Mouse (Mus musculus) hindbrain, embryonic 14.5 days (tissue): ENCODE measurements around the gene Kcp. TPM values are rescaled to one million over a fixed set of nuclear protein-coding genes. Genes with fewer than 3 reads are reported as not detected.
A peak's percentile ranks its signal among the peaks of the same experiment; 100 is the strongest.

Source experiments
- ATAC-seq: fragments of 200-750 bp; cut with Nextera tagmentation; 2 replicates; pipeline ENCODE4 v1.8.0; 2017; ENCODE audit warnings: moderate number of reproducible peaks, mild to moderate bottlenecking, moderate TSS enrichment, moderate library complexity; ENCODE audit not compliant: low FRiP score
- DNase-seq: peaks from one replicate; pipeline ENCODE4 v3.0.0-alpha.2; 2015; ENCODE audit warnings: low spot score
- H3K27ac ChIP-seq: fragments of 300-500 bp; sonication (generic); 2 replicates; pipeline ENCODE4 v1.5.1; 2014; ENCODE audit warnings: mild to moderate bottlenecking, moderate library complexity
- H3K27me3 ChIP-seq: fragments of 300-500 bp; sonication (generic); 2 replicates; pipeline ENCODE4 v1.6.1; 2014; ENCODE audit warnings: mild to moderate bottlenecking, low read length, mixed read lengths; ENCODE audit not compliant: control insufficient read depth, insufficient read depth
- H3K36me3 ChIP-seq: fragments of 300-500 bp; sonication (generic); replicated peaks from 2 replicates; pipeline ENCODE4 v1.6.1; 2014; ENCODE audit not compliant: control insufficient read depth, insufficient read depth
- H3K4me1 ChIP-seq: fragments of 300-500 bp; sonication (generic); replicated peaks from 2 replicates; pipeline ENCODE4 v1.6.1; 2014; ENCODE audit warnings: antibody characterized with exemption, low read length, mixed read lengths; ENCODE audit not compliant: control insufficient read depth, insufficient read depth
- H3K4me2 ChIP-seq: fragments of 300-500 bp; sonication (generic); replicated peaks from 2 replicates; pipeline ENCODE4 v1.6.1; 2014; ENCODE audit warnings: mild to moderate bottlenecking, moderate library complexity
- H3K4me3 ChIP-seq: fragments of 300-500 bp; sonication (generic); replicated peaks from 2 replicates; pipeline ENCODE4 v1.5.1; 2014; ENCODE audit warnings: mild to moderate bottlenecking, low read length
- H3K9ac ChIP-seq: fragments of 300-500 bp; sonication (generic); 2 replicates; pipeline ENCODE4 v1.6.1; 2014
- H3K9me3 ChIP-seq: fragments of 300-500 bp; sonication (generic); 2 replicates; pipeline ENCODE4 v1.6.1; 2016; ENCODE audit warnings: low read length; ENCODE audit not compliant: control insufficient read depth
- WGBS: fragments of 180-500 bp; shearing (Covaris S2); extraction: QIAGEN DNeasy Blood & Tissue Kit; methylation state at CpG from one replicate; pipeline ENCODE4 v1.1.7; 2014; 5-methylcytosine and 5-hydroxymethylcytosine counted together
- polyA plus RNA-seq: library from polyadenylated mRNA; unstranded; fragments of >200 nt; fragmentation: Nextera tagmentation; extraction: Ambion mirVana; gene quantifications from 2 replicates; pipeline ENCODE4 v1.2.1, GENCODE M21; 2014

Gene Kcp
- polyA plus RNA-seq, 1 experiment from 2014 or later, result 19.9 TPM

DNA sequence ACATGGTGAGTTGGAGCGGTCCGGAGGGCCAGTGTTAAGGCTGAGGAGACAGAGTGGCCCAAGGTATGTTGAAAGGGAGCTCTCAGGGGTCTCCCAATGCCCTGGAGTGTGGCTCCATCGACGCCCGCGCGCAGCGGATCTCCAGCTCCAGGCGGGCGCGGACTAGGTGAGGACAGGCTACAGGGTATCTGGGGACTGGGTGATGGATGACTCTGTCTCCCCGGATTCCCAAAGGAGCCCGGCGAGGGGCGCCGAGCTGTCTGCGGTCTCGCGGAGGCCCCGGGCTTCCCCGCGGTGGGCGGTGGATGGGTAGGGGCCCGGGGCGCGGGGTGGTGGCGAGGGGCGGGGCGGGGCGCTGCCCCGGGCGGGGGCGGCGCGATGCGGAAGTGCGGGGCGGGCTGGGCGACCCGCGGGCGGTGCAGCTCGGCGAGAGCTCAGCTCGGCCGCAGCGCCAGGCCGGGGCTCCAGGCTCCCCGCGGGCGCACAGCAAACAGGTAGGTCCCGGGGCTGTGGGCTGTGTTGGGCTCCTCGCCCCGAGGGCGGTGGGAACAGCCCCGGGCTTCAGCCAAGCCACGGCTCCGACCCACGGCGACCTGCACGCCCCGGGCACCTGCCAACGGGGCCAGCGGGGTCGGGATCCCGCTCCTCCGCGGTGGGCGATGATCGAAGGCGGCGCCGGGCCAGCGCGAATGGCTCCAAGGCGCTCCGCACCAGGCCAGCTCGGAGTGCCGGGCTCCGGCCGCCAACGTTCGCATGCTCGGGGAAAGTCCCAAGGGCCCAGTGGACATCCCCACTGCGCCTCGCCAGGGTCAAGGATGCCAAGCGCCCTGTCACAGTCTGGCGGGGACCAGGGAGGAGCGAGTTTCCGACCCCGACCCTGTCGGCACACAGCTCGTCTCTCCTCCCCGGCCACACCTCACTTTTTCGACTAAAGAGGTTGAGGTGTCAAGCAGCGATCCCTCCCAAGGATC lies 18.8 kb upstream of the Kcp start, which contains the start of gene Irf5:
TSS of gene Irf5 (plus strand) at position 345 of the 971 bp plus-strand sequence.
- ATAC-seq (peak; percentile 52), DNase-seq (no peak)
- Histone ChIP-seq H3K4me3 (peak within 1 kb of the TSS; percentile 52), H3K4me2 (peak within 1 kb of the TSS; percentile 94), H3K9me3 (no peaks in the 10 kb centered on the region), H3K36me3 (no peaks in the 10 kb centered on the region), H3K4me1 (peaks cover 20% of the 10 kb centered on the region; the same call in 1 of the 2 replicates), H3K9ac (peak within 1 kb of the TSS; percentile 56), H3K27ac (no peak within 1 kb of the TSS), H3K27me3 (peaks cover 55% of the 10 kb centered on the region)
- under 1% methylated on average over 70 of the region's 96 CpGs for WGBS

DNA sequence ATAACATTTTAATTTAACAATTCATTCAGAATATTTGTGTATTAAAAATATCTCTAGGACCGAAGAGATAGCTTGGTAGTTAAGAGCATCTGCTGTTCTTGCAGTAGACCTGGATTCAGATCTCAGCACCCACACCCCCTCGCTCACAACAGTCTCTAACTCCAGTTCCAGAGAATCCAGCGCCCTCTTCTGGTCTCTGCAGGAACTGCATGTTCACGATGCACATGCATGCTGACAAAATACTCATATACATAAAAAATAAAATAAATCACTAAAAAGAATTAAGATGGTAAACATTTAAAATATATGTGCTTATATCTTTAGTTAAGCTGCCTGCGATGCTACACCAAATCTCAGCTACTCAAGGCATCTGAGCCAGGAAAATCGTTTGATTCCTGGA lies 17.5 kb upstream of the Kcp start:
- DNase-seq, result no peak

DNA sequence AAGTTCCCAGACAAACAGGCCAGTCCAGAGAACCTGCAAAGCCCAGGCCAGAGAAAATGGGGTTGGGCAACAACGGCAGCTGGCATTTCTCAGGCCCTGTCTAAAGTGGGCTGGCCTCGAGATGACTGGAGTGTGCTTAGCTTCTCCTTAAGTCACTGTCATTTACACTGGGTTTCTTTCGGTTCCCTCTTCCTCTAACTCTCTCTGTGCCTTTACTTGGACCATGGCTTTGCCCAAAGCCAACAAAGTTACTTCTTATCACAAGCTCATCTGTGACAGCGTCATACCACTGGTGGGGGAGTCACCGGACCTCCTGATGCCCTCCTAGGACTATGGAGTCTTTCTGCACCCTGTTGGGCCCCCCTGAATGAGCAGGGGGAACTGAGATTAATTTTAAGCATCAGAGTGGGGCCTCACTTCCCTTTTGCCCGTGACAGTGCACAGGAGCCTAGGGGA lies 16.3 kb upstream of the Kcp start:
- Histone ChIP-seq H3K27me3 (peaks cover 35% of the 10 kb centered on the region), H3K27ac (no peak overlapping the region), H3K4me1 (peaks cover 20% of the 10 kb centered on the region; the same call in 1 of the 2 replicates), H3K9ac (no peak overlapping the region), H3K36me3 (no peaks in the 10 kb centered on the region), H3K4me2 (no peak overlapping the region), H3K4me3 (no peak overlapping the region), H3K9me3 (no peaks in the 10 kb centered on the region)
- no peak for DNase-seq
- ATAC-seq, result no peak
- WGBS, result 80% methylated on average over 6 of the region's 6 CpGs

More for the DNA sequence above, 17.5 kb upstream of the Kcp start:
- H3K36me3 ChIP-seq, result no peaks in the 10 kb centered on the region
- no peak overlapping the region for H3K27ac ChIP-seq
- ATAC-seq, result no peak
- no peaks in the 10 kb centered on the region for H3K9me3 ChIP-seq
- no peak overlapping the region for H3K4me3 ChIP-seq
- H3K9ac ChIP-seq, result no peak overlapping the region
- H3K4me2 ChIP-seq, result no peak overlapping the region
- H3K27me3 ChIP-seq, result peaks cover 46% of the 10 kb centered on the region
- peaks cover 20% of the 10 kb centered on the region; the same call in 1 of the 2 replicates for H3K4me1 ChIP-seq
- 65% methylated on average over 6 of the region's 6 CpGs for WGBS

DNA sequence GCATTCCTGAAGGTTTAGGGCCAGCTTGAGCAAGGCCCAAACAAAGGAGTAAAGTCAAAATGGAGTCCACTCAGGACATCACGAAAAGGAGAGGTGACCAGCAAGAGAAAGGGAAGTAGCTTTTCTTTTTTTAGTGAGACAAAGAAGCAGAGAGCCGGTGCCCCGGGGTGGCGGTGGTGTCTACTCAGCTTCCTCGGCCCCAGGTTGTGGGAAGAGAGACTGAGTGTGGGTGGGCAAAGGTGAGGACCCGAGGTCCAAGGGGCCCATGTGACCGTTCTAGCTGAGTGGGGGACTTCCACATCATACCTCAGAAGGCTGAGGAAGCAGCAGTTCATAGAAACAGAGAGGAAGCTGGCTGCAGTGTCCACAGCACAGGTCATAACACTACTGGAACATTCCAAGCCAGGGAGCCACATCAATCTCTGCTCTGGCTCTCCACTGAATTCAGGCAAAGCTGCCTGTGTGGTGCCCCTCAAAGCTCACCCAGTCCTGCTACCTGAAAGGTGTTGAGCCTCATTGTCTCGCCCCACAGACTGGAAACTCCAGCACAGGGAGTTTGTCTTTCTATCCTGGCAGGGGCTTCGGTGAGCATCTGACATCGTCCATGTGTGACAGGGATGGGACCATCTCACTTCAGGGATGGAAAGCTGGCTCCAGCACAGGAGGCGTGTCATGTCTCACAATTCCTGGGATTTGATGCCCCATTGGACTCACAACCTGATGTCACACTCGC lies 15.7 kb upstream of the Kcp start:
- no peak for DNase-seq
- no peaks in the 10 kb centered on the region for H3K36me3 ChIP-seq
- H3K9me3 ChIP-seq, result no peaks in the 10 kb centered on the region
- H3K9ac ChIP-seq, result no peak overlapping the region
- ATAC-seq, result no peak
- H3K4me3 ChIP-seq, result no peak overlapping the region
- H3K4me2 ChIP-seq, result no peak overlapping the region
- peaks cover 20% of the 10 kb centered on the region; the same call in 1 of the 2 replicates for H3K4me1 ChIP-seq
- H3K27ac ChIP-seq, result no peak overlapping the region
- 76% methylated on average over 12 of the region's 12 CpGs for WGBS
- peaks cover 29% of the 10 kb centered on the region for H3K27me3 ChIP-seq

DNA sequence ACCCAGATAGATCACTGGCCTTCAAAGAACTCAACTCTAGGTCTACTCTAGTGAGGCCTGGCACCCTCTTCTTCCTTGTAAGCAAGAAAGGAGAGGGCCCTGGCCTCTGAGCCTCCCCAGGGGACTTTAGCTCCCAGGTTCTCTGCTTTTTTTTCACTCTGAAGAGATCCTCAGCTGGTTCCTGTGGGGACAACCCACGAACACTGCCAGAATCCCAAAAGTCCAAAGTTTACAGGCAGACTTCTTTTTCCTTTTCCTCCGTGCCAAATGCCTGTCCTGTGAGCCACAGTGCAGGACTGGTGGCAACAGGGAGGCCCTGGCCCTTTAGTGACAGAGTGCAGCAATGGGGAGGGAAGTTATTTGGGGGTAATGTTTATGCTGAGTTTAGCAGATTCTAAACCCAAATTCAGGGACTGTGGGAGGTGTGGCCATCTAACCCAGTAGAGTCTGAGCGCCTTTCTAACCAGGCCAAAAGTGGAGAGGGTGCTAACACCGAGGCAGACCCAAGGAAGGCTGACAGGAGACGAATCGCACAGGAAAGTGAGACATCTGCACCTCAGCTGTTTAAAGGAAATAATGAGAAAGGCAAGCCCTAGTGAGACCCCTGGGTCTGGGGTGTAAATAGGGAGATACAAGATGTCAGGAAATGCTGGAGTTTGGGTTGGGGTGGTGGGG lies 15.0 kb upstream of the Kcp start:
- Histone ChIP-seq H3K4me1 (peaks cover 16% of the 10 kb centered on the region; the same call in 1 of the 2 replicates), H3K4me3 (no peak overlapping the region), H3K4me2 (no peak overlapping the region), H3K27me3 (peaks cover 22% of the 10 kb centered on the region), H3K9ac (no peak overlapping the region), H3K9me3 (no peaks in the 10 kb centered on the region), H3K27ac (no peak overlapping the region), H3K36me3 (no peaks in the 10 kb centered on the region)
- DNase-seq (no peak), ATAC-seq (no peak)
- 76% methylated on average over 6 of the region's 6 CpGs for WGBS

DNA sequence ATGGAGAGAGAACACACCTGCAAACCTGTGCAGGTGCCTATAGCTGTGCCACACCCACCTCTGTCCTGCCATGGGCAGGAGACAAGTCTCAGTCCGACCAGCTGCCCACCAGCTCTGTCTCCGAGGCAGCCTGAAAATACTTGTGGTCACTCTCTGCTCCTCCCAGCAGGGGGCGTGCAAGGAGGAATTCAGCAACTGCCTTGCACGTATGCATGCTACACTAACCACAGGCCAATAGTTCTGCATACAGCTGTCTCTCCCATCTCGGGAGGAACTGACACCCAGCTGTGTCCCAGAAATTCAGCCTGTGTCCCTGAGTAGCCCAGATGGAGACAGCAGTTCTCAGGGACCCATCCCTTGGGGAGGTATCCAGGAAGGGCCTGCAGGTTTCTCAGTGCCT lies 9.4 kb upstream of the Kcp start:
- Histone ChIP-seq H3K9me3 (no peaks in the 10 kb centered on the region), H3K27ac (no peak overlapping the region), H3K4me2 (no peak overlapping the region), H3K36me3 (no peaks in the 10 kb centered on the region), H3K27me3 (no peaks in the 10 kb centered on the region), H3K9ac (no peak overlapping the region), H3K4me3 (no peak overlapping the region), H3K4me1 (peaks cover 8% of the 10 kb centered on the region; the same call in 1 of the 2 replicates)
- no peak for ATAC-seq
- DNase-seq, result no peak
- 7% methylated on average over 5 of the region's 5 CpGs for WGBS

DNA sequence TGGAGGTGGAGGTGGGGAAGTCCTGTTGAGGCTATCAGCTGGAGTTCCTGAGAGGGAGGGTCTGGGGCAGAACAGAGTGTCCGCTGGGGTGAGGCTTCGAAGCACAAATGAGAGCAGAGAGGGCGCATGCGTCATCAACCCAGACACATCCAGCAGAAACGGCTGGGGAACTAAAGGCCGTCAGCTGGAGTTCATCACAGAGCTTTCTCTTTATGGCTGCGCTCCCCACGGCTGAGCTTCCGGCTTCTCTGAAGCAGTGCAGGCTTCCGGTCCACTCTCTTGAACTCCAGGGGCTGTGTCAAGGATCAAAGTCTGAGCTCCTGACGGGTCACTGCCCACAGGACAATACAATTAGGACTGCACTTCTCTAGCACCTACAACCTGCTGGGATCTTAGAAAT lies 5.5 kb upstream of the Kcp start:
- 1% methylated on average over 11 of the region's 11 CpGs for WGBS
- Histone ChIP-seq H3K9ac (peak overlapping the region; percentile 16; the same call in 1 of the 2 replicates), H3K4me3 (no peak overlapping the region; the same call in 1 of the 2 replicates), H3K9me3 (no peaks in the 10 kb centered on the region), H3K27me3 (peaks cover 8% of the 10 kb centered on the region), H3K27ac (0 out of 2 replicates have a peak overlapping the region, but pooled peaks have one; percentile 41), H3K36me3 (no peaks in the 10 kb centered on the region), H3K4me2 (peak overlapping the region; percentile 49), H3K4me1 (peaks cover 8% of the 10 kb centered on the region; the same call in 1 of the 2 replicates)
- DNase-seq (peak; percentile 62), ATAC-seq (peak; percentile 56)

DNA sequence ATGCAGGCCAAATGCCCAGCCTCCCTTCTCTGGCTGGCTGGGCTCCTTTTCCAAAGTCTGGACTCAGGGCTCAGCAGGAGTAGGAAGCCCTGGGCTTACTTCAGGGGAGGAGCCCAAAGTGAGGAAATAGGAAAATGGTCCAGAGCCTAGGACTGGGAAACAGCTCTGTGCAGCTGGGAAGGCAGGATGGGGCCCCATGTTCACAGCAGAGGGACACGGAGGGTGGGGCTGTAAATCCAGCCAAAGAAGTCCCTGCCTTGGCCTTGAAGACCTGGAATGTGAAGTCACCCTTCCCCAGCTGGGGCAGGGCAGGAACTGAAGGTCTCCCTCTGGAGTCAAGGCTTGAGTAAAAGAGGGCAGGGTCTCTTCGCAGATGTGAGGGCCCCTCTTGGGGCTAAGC lies 1.3 kb upstream of the Kcp start:
- H3K27ac ChIP-seq, result no peak overlapping the region
- H3K36me3 ChIP-seq, result no peaks in the 10 kb centered on the region
- 51% methylated on average over 2 of the region's 2 CpGs for WGBS
- H3K4me1 ChIP-seq, result peaks cover 8% of the 10 kb centered on the region; the same call in 1 of the 2 replicates
- no peak overlapping the region for H3K4me2 ChIP-seq
- no peak overlapping the region for H3K9ac ChIP-seq
- DNase-seq (no peak), ATAC-seq (no peak)
- H3K4me3 ChIP-seq, result no peak overlapping the region
- no peaks in the 10 kb centered on the region for H3K9me3 ChIP-seq
- H3K27me3 ChIP-seq, result peaks cover 34% of the 10 kb centered on the region
